Mouse (Mus musculus): ENCODE measurements around the gene Mogat2.

GRCm38 (mm10) chr7:99170519-99170918 lies 67.9 kb downstream of the Mogat2 start:
- TF ChIP-seq POLR2A (IDR thresholded peaks at IDR 0.05; ENCODE audit: low read depth, low read length) (no peak), CTCF (IDR thresholded peaks at IDR 0.05; ENCODE audit: extremely low read depth, insufficient read depth, insufficient read length, insufficient replicate concordance) (no peak)

Measured in spleen, adult 2 months (tissue).